Mouse (Mus musculus): ENCODE measurements around the gene Gck. TPM values are rescaled to one million over a fixed set of nuclear protein-coding genes. Genes with fewer than 3 reads are reported as not detected.
"Not testable (repeated sequence)": the region's sequence is repeated elsewhere in the genome, so short reads cannot be mapped to it uniquely, and the experiment has no call there.

Gene Gck
- total RNA-seq, 2 experiments from 2014 or later = 7.4 to 9.4 TPM

GRCm38 (mm10) chr11:5955546-5956276 is 5.8 kb upstream of the Gck start, which contains the start of gene Ykt6:
TSS of gene Ykt6 (plus strand) at chr11:5955693.
- intact Hi-C loops (cut with DNase I) = no loop called here

GRCm38 (mm10) chr11:5954965-5955504 is 5.2 kb upstream of the Gck start:
- intact Hi-C loops (cut with DNase I) = loop anchor here (5.0 kb wide), 1 partner anchor 73 kb away; no protein-coding TSS in a partner anchor
- peak; percentile 13 for DNase-seq (ENCODE audit: low spot score)

More at GRCm38 (mm10) chr11:5955546-5956276, 5.8 kb upstream of the Gck start, which contains the start of gene Ykt6:
- peak; percentile 96 for DNase-seq (ENCODE audit: low spot score)

GRCm38 (mm10) chr11:5954435-5954834 is 4.6 kb upstream of the Gck start:
- DNase-seq (ENCODE audit: low spot score) = no peak
- intact Hi-C loops (cut with DNase I) = loop anchor here (5.0 kb wide), 1 partner anchor 72 kb away; no protein-coding TSS in a partner anchor

GRCm38 (mm10) chr11:5953130-5953765 is 3.4 kb upstream of the Gck start:
- DNase-seq (ENCODE audit: low spot score) = no peak

GRCm38 (mm10) chr11:5952501-5952900 is 2.6 kb upstream of the Gck start:
- DNase-seq (ENCODE audit: low spot score) = peak; percentile 35
- intact Hi-C loops (cut with DNase I) = loop anchor here (5.0 kb wide), 1 partner anchor 70 kb away; no protein-coding TSS in a partner anchor

More at GRCm38 (mm10) chr11:5953130-5953765, 3.4 kb upstream of the Gck start:
- intact Hi-C loops (cut with DNase I) = loop anchor here (5.0 kb wide), 1 partner anchor 71 kb away; no protein-coding TSS in a partner anchor

- intact Hi-C loops (cut with DNase I) = no loop called here
- DNase-seq (ENCODE audit: low spot score) = no peak
Measured at GRCm38 (mm10) chr11:5948546-5949250, 1.2 kb downstream of the Gck start.

GRCm38 (mm10) chr11:5947796-5948195 is 2.1 kb downstream of the Gck start:
- intact Hi-C loops (cut with DNase I) = no loop called here
- no peak for DNase-seq (ENCODE audit: low spot score)

- intact Hi-C loops (cut with DNase I) = no loop called here
- no peak for DNase-seq (ENCODE audit: low spot score)
Measured at GRCm38 (mm10) chr11:5945096-5945495, 4.8 kb downstream of the Gck start.

- DNase-seq (ENCODE audit: low spot score) = no peak
- intact Hi-C loops (cut with DNase I) = no loop called here
Measured at GRCm38 (mm10) chr11:5942966-5943365, 6.9 kb downstream of the Gck start.

- intact Hi-C loops (cut with DNase I); DNase-seq (ENCODE audit: low spot score): not testable (repeated sequence)
Measured at GRCm38 (mm10) chr11:5934531-5934930, 15.3 kb downstream of the Gck start.

GRCm38 (mm10) chr11:5931947-5932346 is 17.9 kb downstream of the Gck start:
- DNase-seq (ENCODE audit: low spot score); intact Hi-C loops (cut with DNase I): not testable (repeated sequence)

GRCm38 (mm10) chr11:5930578-5930977 is 19.3 kb downstream of the Gck start:
- intact Hi-C loops (cut with DNase I) = no loop called here
- no peak for DNase-seq (ENCODE audit: low spot score)

- no peak for DNase-seq (ENCODE audit: low spot score)
- intact Hi-C loops (cut with DNase I) = no loop called here
Measured at GRCm38 (mm10) chr11:5926696-5927220, 23.1 kb downstream of the Gck start.

- DNase-seq (ENCODE audit: low spot score) = no peak
- intact Hi-C loops (cut with DNase I) = no loop called here
Measured at GRCm38 (mm10) chr11:5924699-5925098, 25.2 kb downstream of the Gck start.

GRCm38 (mm10) chr11:5920323-5920960 is 29.4 kb downstream of the Gck start:
- intact Hi-C loops (cut with DNase I) = no loop called here

GRCm38 (mm10) chr11:5919606-5920005 is 30.3 kb downstream of the Gck start:
- intact Hi-C loops (cut with DNase I) = no loop called here
- no peak for DNase-seq (ENCODE audit: low spot score)

More at GRCm38 (mm10) chr11:5920323-5920960, 29.4 kb downstream of the Gck start:
- DNase-seq (ENCODE audit: low spot score) = no peak

GRCm38 (mm10) chr11:5918111-5918510 is 31.8 kb downstream of the Gck start:
- DNase-seq (ENCODE audit: low spot score) = no peak
- intact Hi-C loops (cut with DNase I) = no loop called here

- intact Hi-C loops (cut with DNase I) = no loop called here
- DNase-seq (ENCODE audit: low spot score) = no peak
Measured at GRCm38 (mm10) chr11:5916178-5916548, 33.7 kb downstream of the Gck start.

- intact Hi-C loops (cut with DNase I) = no loop called here
- no peak for DNase-seq (ENCODE audit: low spot score)
Measured at GRCm38 (mm10) chr11:5915429-5916177, 34.3 kb downstream of the Gck start.

Data from heart, postnatal 25 days (tissue).